Mouse (Mus musculus) frontal cortex, postnatal 14 days (tissue): ENCODE data around the gene Napa.

Experiments used
- DNase-seq, 2 experiments: peaks; one replicate each; pipeline ENCODE4 v3.0.0; 2022; ENCODE audit warnings: low spot score in 2 of 2

Gene Napa

GRCm38 (mm10) chr7:16094592-16094991 is 3.7 kb upstream of the Napa start:
- no peak for DNase-seq

DNA sequence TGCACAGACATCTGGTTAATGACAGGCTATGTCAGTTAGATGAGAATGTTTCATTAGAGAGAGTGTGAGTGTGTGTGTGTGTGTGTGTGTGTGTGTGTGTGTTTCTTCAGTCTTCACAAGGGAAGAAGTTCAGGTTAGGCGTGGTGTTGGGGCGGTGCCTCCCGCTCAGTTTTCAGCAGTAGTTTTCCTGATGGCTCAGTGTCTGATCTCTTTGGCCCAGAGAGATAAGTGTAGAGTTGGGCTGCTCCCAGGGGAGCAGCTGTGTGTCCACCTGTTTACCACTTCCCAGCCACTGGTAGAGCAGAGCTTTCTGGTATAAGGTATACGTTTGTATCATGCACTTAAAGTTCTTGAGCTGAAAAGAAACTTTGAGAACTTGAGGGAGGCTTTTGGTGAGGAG is 1.6 kb downstream of the Napa start:
- no peak for DNase-seq

DNA sequence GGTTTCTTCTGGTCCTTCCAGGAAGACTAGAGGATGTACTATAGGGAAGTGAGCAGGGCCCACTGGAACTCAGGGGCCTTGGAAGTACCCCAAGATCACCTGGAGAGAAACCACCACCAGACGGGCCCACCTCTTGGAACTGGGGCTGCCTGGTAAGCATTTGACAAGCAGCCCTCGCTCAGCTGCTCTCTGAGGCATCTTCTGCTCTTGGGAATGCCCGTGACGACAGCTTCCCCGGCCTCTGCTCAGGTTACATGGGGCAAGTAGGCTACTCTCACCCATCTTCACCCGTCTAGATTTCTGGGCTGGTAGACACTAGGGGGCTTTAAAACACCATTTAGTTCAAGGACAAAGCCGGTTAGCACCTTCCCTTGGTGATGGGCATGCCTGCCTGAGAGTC is 2.8 kb downstream of the Napa start:
- DNase-seq = no peak

DNA sequence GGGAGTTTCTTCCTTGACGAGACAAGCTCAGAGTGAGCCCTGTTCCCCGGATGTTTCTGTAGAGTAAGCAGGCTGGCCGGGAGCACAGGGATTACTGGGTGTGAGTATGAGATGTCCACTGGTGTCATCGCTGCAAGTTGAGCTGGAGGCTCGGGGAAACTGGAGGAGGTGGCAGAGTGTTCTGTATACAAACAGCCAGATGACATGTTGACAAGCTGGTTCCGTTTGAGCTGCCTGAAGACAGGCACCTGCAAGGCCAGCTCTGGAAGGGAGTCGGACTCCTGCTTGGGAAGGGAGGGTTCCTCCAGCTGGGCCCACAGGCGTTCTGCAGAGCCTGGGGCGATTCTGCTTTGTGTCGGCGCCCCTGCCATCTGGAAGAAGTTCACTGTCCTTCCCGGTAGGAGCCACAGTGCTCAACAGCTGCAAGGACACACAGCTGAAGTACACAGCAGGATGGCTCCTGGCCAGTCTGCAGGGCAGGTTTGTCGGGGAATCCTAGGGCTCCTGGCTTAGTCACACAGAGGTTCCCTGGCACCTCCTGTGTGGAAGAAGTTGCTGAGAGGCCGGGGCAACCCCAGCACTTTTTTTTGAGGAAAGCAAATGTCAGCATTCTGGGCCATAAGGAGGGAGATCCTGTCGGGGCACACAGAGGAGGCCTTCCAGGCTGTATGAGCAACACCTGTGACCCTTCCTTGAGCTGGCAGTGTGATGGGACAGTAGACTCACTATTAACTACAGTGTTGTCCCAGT is 3.6 kb downstream of the Napa start:
- no peak for DNase-seq

DNA sequence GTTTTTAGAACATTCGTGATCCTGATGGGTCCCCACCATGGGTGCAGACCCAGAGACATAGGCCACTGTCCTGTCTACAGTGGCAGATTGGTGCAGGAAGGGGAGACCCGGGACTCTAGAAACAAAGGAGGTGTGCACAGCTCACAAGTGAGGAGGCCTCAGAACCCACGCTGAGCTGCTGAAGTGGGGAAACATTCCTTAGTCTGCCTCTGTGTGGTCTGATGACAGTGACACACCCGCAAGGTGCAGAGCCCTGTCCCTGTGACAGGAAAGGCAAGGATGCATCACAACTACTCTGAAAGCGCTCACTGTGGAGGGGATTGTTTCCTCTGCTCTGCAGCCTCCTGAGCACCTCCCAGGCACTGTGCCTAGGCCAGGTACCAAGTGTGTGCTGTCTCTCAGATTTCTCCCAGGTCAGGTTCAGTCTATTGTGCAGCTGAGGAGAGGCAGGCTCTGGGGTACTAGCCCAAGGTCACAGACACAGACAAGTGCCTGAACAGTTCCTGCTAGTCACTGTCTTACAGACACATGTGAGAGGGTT is 4.5 kb downstream of the Napa start:
- no peak for DNase-seq

DNA sequence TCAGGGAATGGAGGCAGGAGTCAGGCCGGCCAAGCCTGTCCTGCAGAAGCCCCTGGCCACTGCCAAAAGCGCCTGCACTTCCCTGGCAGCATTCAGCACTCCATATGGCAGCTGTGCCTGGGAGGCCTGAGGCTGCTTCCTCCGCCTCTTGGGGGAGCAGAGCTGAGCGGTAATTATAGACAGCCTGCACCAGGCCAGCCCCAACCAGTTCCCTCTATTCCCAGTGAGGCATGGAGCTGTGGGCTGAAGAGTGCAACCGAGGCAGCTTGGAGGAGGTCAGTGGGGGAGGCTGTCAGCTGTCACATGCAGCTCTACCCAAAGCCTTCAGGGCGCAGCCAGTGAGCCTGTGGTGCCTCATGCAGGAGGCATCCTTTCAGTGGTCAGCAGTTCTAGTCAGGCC is 5.5 kb downstream of the Napa start:
- peak; percentile 63 to 71 for DNase-seq

GRCm38 (mm10) chr7:16104611-16105388 is 6.5 kb downstream of the Napa start:
- DNase-seq = no peak

- peak in 1 of 2 experiments; percentile 8 for DNase-seq
Measured at GRCm38 (mm10) chr7:16108886-16109542, 10.8 kb downstream of the Napa start.

DNA sequence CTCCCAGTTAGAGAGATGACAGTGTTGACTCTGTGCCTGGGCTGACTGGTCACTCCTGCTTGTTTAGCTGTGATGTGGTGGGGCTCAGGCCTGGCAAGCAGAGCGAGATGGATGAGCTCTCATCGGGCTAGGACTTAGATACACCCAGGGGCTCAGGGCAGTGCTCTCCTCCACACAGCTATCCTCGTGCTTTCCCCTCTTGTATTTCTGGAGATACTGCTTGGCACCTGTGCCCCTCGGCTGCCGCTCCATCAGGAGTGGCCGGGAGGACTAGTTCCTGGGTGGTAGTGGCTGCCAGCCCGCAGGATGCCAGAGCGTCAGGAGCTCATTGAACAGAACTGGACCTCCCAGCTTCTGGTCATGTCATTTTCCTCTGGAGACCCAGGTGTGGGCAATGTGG is 11.9 kb downstream of the Napa start:
- peak in 1 of 2 experiments; percentile 9 for DNase-seq

- no peak for DNase-seq
Measured at GRCm38 (mm10) chr7:16111284-16112090, 13.2 kb downstream of the Napa start.

GRCm38 (mm10) chr7:16116418-16116817 is 18.2 kb downstream of the Napa start:
- no peak for DNase-seq

DNA sequence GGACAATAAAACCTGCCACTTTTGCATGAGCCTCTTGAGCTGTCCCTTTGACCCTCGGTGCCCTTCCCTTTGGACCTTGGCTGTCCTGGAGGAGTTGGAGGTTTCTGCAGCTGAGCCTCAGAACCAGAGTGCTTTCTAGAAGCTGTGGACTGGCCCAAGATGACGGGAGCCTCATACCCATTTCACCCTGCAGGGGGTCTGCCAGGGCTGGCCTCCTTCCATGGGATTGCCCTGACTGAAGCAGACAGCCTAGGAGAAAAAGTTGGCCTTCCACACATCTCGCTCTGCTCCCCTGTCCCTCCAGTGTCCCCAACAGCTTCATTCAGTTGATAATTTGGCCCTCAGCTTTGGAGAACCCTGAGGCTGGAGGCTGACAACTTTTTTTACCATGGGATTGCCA is 18.8 kb downstream of the Napa start:
- DNase-seq = no peak

DNA sequence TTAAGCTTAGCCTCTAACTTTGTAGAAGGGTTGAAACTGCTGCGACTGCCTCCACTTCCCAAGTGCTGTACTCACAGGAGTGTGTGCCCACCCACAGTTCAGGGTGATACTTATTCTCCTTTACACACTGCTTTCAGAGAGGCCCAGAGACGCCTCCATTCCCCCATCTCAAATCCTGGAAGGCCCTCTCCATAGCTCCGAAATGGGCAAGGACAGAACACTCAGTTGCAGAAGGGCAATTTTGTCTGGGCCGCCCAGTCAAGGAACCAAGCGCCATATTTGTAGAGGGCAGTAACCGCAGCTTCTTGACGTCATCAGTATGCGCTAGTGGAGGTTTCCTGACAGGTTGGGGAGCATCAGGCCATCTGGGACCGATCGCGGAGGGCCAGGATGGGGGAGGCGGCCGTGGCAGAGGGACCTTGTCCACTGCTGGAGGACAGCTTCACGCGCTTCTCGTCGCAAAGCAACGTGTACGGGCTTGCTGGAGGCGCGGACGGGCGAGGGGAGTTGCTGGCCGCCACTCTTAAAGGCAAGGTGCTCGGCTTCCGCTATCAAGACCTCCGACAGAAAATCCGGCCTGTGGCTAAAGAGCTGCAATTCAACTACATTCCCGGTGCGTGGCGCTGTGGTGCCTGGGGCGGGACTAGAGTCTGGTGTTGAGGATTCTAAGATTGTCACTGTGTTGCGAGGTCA is 21.5 kb downstream of the Napa start, which contains the start of gene Kptn:
Gene Kptn, plus strand, starts transcription at position 327 of the 693 bp plus-strand sequence.
- peak; percentile 88 to 90 for DNase-seq

DNA sequence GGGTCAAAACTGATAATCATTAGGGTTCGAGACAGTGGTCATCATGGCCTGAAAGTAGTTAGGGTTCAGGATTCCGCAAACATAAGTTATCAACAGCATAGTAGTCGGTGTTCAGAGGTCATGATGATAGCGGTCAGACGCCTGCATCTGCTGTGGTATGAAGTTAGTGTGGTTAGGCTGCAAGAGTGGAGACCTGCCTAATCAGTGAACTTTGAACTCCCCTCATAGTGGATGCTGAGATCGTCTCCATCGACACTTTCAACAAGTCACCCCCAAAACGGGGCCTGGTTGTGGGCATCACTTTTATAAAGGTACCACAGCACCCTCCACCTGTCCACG is 22.0 kb downstream of the Napa start:
- DNase-seq = no peak

DNA sequence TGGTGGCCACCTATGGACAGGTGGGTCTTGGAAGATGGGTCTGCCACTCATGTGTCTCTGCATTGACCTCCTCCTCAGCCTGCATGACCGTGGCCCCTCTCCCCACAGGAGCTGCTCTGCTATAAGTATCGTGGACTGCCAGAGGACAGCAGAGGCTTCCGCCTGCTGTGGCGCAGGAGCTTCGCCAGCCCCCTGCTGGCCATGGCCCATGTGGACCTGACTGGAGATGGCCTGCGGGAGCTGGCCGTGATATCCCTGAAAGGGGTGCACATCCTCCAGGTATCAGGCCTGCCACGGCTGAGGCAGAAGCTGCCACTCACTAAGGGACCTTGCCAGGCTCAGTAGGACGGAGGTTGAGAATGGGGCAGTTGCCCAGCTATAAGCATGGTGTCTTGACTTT is 27.6 kb downstream of the Napa start:
- no peak for DNase-seq

DNA sequence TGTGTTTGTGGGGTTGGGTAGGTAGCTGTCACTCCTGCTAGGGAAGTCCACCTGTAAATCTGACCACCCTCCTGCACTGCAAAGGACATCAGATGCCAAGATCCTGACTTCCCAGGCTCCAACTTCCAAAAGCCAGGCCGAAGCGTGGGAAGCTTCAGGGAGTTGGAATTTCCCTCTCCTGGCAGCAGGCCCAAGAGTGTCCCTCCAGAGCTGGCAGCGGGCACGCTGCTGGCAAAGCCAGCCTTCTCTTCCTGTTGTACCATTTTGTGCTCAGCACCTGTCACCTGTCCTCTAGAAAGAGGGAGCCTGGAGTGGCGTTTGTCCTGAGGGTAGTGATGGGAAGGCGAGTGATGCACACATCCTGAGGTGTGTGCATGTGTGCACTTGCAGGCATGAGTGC is 30.1 kb downstream of the Napa start:
- no peak for DNase-seq

- DNase-seq = no peak
Measured at GRCm38 (mm10) chr7:16128899-16129298, 30.6 kb downstream of the Napa start.

DNA sequence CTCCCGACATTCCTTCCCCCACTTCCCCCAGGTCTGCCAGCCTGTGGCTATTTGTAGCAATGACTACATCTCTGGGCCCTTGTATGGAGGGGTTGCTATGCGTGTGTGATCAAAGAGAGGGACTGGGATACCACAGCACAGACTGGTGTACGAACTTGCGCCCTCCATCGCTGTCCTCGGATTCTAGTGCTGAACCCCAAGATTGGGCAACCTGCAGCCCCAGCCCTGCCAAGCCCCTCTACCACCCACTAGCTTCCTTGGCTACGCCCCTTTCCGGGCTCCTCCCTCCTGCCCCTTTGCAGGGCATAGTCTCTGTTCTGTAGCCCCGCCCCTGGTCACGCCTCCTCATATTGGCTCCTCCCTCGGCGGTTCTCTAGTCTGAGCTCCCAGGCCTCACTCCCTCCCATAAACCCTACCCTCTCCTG is 31.2 kb downstream of the Napa start, which contains the start of gene Slc8a2:
Gene Slc8a2, plus strand, starts transcription at position 406 of the 425 bp plus-strand sequence.
- peak; percentile 87 to 89 for DNase-seq

DNA sequence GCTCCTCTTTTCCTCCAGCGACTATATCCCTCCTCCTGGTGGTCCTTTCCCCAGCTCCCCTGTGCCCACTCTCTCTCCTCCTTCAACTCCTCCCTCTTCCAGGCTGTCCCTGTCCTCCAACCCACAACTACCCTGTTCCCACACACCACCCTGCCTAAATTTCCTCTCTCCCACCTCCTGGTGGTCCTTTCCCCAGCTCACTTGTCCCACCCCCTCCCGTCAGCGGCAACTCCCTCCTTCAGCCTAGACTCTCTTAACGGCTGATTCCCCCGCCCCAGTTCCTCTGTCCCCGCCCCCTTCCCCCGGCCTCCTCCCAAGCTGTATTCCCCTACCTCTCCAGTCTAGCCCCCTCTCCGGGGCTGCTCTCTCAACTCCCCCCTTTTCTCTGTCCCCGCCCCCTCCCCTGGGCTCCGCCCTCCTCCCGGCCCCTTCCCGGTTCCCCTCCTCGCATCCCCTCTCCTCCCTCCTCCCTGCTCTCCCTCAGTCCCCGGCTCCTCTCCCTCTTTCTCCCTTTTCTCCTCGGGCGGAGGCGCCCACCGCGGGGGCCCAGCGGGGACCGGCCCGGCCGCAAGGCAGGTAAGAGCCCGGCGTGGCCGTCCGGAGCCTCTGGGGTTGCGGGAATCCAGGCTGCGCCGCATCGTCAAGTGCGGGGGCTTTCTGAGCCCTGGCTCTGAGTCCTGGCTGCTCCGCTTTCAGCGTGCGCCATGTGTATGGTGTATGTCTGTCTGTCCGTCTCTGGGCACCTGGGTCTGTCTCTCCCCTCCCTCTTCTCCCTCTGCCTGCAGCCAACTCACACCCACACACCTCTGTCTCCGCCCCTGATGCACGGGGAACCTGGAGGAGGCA is 31.8 kb downstream of the Napa start:
- no peak for DNase-seq
